Mouse (Mus musculus): ENCODE measurements around the gene Bnc2. TPM values are rescaled to one million over a fixed set of nuclear protein-coding genes. Genes with fewer than 3 reads are reported as not detected.

The Bnc2 gene
- polyA plus RNA-seq, 1 experiment from 2014 or later: 17.3 TPM

DNA sequence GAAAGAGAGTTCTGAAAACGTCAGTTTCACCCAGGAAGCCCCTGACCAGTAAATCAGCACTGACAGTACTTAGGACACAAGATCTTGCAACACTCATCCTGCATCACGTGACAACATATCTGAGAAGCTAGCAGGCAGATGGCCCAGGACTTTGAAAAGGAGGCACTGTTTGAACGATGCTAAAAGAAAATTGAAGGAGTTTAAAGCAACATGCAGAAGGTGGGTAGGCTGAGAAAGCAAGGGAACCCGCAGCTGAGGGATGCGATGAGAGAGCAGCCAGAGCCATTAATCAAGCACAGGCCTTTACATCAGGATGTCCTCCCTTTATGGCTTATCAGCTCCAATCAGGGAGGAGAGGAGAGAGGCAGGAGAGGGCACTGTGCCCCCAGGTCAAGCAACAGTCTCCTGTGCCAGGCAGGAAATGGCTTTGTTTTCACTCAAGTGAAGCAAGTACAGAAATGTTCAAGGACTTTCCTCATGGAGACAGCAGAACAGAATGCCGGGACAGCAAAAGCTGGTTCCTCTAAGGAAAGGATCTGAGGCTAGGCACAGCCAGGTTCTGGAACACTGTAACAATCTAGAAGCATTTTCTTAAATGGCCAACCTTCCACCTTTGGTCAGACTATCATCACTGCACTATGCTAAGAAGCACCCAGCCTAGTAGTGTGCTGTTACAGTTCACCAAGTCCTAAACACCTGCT, 267.6 kb downstream of the Bnc2 start:
- no peaks in the 10 kb centered on the region for H3K36me3 ChIP-seq
- no peaks in the 10 kb centered on the region for H3K27me3 ChIP-seq
- ATAC-seq (ENCODE audit: insufficient number of reproducible peaks, low FRiP score, low TSS enrichment, low read depth): no peak
- H3K9ac ChIP-seq: no peak overlapping the region
- H3K4me2 ChIP-seq (replicated peaks): no peak overlapping the region
- H3K27ac ChIP-seq (replicated peaks): no peak overlapping the region
- H3K4me3 ChIP-seq (replicated peaks): no peak overlapping the region
- H3K4me1 ChIP-seq: peaks cover 25% of the 10 kb centered on the region
- no peaks in the 10 kb centered on the region for H3K9me3 ChIP-seq (replicated peaks)
- WGBS: 50% methylated on average over 6 of the region's 6 CpGs

DNA sequence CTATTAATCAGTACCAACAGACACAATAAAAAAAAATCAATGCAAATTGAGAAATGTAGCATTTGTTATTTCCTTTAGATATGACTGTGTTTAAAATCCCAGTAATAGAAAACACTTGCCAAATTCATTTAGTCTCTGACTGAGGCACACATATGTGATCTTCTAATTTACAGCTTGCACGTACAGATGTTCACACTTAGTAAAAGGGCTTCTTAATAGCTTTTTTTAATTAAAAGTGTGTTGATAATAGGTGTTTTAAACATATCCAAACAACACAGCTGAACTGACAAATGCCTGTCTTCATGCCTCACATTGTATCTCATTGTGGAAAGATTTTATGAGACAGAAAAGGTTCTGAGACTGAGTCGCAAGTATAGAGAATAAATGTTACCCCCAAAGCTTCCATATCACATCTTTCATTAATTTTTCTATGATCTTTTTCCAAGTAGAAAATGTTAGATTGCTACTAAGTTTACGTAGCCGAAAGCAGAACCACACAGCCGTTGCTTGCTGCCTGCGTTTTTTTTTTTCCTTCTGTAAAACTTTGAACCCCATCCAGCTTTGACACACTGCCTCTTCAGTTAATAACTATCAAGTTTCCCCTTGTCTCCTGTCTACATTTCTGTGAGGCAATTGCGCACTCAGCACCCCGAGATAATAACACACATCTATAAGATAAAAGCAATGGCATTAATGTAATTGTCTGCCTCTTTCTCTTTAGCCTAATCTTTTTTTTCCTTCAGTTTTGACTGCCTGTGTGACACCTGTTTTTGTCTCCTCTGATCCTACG, 271.5 kb downstream of the Bnc2 start:
- no peak overlapping the region for H3K4me3 ChIP-seq (replicated peaks)
- no peak for ATAC-seq (ENCODE audit: insufficient number of reproducible peaks, low FRiP score, low TSS enrichment, low read depth)
- no peak overlapping the region for H3K27ac ChIP-seq (replicated peaks)
- H3K4me1 ChIP-seq: peaks cover 25% of the 10 kb centered on the region
- no peaks in the 10 kb centered on the region for H3K36me3 ChIP-seq
- H3K4me2 ChIP-seq (replicated peaks): no peak overlapping the region
- no peaks in the 10 kb centered on the region for H3K27me3 ChIP-seq
- no peaks in the 10 kb centered on the region for H3K9me3 ChIP-seq (replicated peaks)
- 19% methylated on average over 9 of the region's 9 CpGs for WGBS
- no peak overlapping the region for H3K9ac ChIP-seq

GRCm38 (mm10) chr4:84388991-84389390, 286.1 kb downstream of the Bnc2 start:
- Histone ChIP-seq H3K4me2 (replicated peaks) (no peak overlapping the region), H3K27ac (replicated peaks) (no peak overlapping the region), H3K36me3 (peaks cover 4% of the 10 kb centered on the region; the same call in 1 of the 2 replicates), H3K9me3 (replicated peaks) (no peaks in the 10 kb centered on the region), H3K4me1 (no peaks in the 10 kb centered on the region), H3K9ac (no peak overlapping the region), H3K4me3 (replicated peaks) (no peak overlapping the region), H3K27me3 (no peaks in the 10 kb centered on the region)
- ATAC-seq (ENCODE audit: insufficient number of reproducible peaks, low FRiP score, low TSS enrichment, low read depth): no peak
- WGBS: 89% methylated on average over 5 of the region's 5 CpGs

DNA sequence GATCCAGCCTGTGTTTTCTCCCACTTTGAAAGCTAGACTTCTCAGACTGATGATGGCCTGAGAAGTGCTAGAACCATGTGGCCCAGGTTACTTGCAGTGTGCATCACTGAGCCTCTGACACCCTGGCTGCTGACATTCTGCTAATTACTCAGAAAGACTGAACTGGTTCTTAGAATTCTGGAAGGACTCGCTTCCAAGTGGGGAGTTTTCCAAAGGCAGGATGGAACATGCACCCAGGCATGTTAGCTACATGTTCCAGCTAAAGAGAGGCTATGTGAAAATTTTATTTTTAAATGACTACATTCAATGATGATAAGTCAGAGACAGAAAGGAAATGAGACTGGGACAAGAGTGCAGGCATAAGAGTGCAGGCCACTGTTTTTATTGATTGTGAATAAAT, 289.9 kb downstream of the Bnc2 start:
- H3K27ac ChIP-seq (replicated peaks): 0 out of 2 replicates have a peak overlapping the region, but pooled peaks have one; percentile 39
- H3K4me2 ChIP-seq (replicated peaks): no peak overlapping the region
- H3K9me3 ChIP-seq (replicated peaks): no peaks in the 10 kb centered on the region
- WGBS: 79% methylated on average over 1 of the region's 1 CpGs
- no peak overlapping the region for H3K4me3 ChIP-seq (replicated peaks)
- H3K36me3 ChIP-seq: no peaks in the 10 kb centered on the region
- no peaks in the 10 kb centered on the region for H3K27me3 ChIP-seq
- H3K4me1 ChIP-seq: no peaks in the 10 kb centered on the region
- H3K9ac ChIP-seq: no peak overlapping the region
- no peak for ATAC-seq (ENCODE audit: insufficient number of reproducible peaks, low FRiP score, low TSS enrichment, low read depth)

GRCm38 (mm10) chr4:84379289-84379688, 295.8 kb downstream of the Bnc2 start:
- WGBS: 71% methylated on average over 6 of the region's 6 CpGs
- H3K4me3 ChIP-seq (replicated peaks): no peak overlapping the region
- peaks cover 3% of the 10 kb centered on the region; the same call in 1 of the 2 replicates for H3K4me1 ChIP-seq
- H3K9ac ChIP-seq: no peak overlapping the region
- H3K27ac ChIP-seq (replicated peaks): no peak overlapping the region
- no peaks in the 10 kb centered on the region for H3K36me3 ChIP-seq
- no peak for ATAC-seq (ENCODE audit: insufficient number of reproducible peaks, low FRiP score, low TSS enrichment, low read depth)
- H3K9me3 ChIP-seq (replicated peaks): no peaks in the 10 kb centered on the region
- H3K4me2 ChIP-seq (replicated peaks): no peak overlapping the region
- no peaks in the 10 kb centered on the region for H3K27me3 ChIP-seq

- no peaks in the 10 kb centered on the region for H3K9me3 ChIP-seq (replicated peaks)
- H3K4me2 ChIP-seq (replicated peaks): no peak overlapping the region
- no peak for ATAC-seq (ENCODE audit: insufficient number of reproducible peaks, low FRiP score, low TSS enrichment, low read depth)
- no peak overlapping the region for H3K27ac ChIP-seq (replicated peaks)
- H3K4me3 ChIP-seq (replicated peaks): no peak overlapping the region
- WGBS: 76% methylated on average over 5 of the region's 5 CpGs
- no peak overlapping the region for H3K9ac ChIP-seq
- no peaks in the 10 kb centered on the region for H3K36me3 ChIP-seq
- peaks cover 3% of the 10 kb centered on the region; the same call in 1 of the 2 replicates for H3K4me1 ChIP-seq
- no peaks in the 10 kb centered on the region for H3K27me3 ChIP-seq
Observed at GRCm38 (mm10) chr4:84377513-84377912, 297.6 kb downstream of the Bnc2 start.

DNA sequence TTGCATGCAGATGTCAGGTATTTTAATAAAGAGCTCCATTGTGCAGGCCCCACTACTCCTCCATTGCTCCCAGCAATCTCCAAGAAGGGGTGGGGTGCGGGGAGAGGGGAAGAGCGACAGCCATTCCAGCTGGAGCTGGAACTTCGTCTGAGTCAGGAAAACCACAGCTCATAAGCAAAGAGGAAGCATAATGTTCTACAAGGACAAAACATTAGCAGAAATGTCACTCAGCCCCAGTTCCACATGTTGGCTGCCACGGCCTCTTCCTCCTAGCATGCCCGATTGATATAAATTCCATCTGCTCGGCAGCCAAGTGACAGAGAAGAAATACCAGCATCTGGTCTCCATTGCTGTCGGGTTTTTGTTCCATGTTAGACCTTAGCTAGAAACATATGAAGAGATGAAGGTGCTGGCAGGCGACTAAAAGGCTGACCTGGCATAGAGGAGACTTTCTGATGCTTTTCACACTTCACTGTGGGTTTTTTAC, 312.7 kb downstream of the Bnc2 start:
- WGBS: 15% methylated on average over 8 of the region's 8 CpGs
- H3K9ac ChIP-seq: no peak overlapping the region
- peak overlapping the region; percentile 68 for H3K27ac ChIP-seq (replicated peaks)
- no peaks in the 10 kb centered on the region for H3K36me3 ChIP-seq
- no peaks in the 10 kb centered on the region for H3K27me3 ChIP-seq
- no peak overlapping the region for H3K4me3 ChIP-seq (replicated peaks)
- no peaks in the 10 kb centered on the region for H3K9me3 ChIP-seq (replicated peaks)
- H3K4me1 ChIP-seq: peaks cover 29% of the 10 kb centered on the region
- peak; percentile 70; the same call in 1 of the 2 replicates for ATAC-seq (ENCODE audit: insufficient number of reproducible peaks, low FRiP score, low TSS enrichment, low read depth)
- peak overlapping the region; percentile 17 for H3K4me2 ChIP-seq (replicated peaks)

- H3K27me3 ChIP-seq: no peaks in the 10 kb centered on the region
- H3K9ac ChIP-seq: no peak overlapping the region
- no peaks in the 10 kb centered on the region for H3K9me3 ChIP-seq (replicated peaks)
- H3K4me2 ChIP-seq (replicated peaks): 0 out of 2 replicates have a peak overlapping the region, but pooled peaks have one; percentile 4
- peak overlapping the region; percentile 39; the same call in 1 of the 2 replicates for H3K27ac ChIP-seq (replicated peaks)
- no peak for ATAC-seq (ENCODE audit: insufficient number of reproducible peaks, low FRiP score, low TSS enrichment, low read depth)
- 35% methylated on average over 5 of the region's 5 CpGs for WGBS
- peaks cover 37% of the 10 kb centered on the region for H3K4me1 ChIP-seq
- H3K4me3 ChIP-seq (replicated peaks): no peak overlapping the region
- H3K36me3 ChIP-seq: no peaks in the 10 kb centered on the region
Observed at GRCm38 (mm10) chr4:84361165-84361564, 313.9 kb downstream of the Bnc2 start.

GRCm38 (mm10) chr4:84359996-84360395, 315.1 kb downstream of the Bnc2 start:
- Histone ChIP-seq H3K27me3 (no peaks in the 10 kb centered on the region), H3K9me3 (replicated peaks) (no peaks in the 10 kb centered on the region), H3K9ac (no peak overlapping the region), H3K27ac (replicated peaks) (no peak overlapping the region), H3K36me3 (no peaks in the 10 kb centered on the region), H3K4me3 (replicated peaks) (no peak overlapping the region), H3K4me1 (peaks cover 37% of the 10 kb centered on the region), H3K4me2 (replicated peaks) (no peak overlapping the region)
- WGBS: 89% methylated on average over 2 of the region's 2 CpGs
- ATAC-seq (ENCODE audit: insufficient number of reproducible peaks, low FRiP score, low TSS enrichment, low read depth): no peak

DNA sequence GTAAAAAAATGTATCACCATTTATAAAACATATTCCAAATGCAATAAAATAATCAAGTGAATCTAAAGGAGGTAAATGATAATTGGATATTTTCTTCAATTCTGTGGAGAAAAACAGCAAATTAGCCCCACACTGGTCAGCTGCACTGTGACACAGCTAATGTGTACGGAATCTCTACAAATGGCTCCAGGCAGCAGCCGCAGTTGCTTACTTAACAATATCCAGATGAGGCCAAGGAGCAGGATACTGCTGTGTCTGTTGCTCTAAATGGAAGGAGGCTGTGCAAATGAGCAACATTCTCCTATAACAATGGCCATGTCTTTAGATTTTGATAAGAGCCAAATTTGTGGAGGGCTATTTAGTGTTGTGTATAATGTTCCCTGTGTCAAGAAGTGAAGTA, 316.9 kb downstream of the Bnc2 start:
- Histone ChIP-seq H3K9ac (no peak overlapping the region), H3K4me2 (replicated peaks) (no peak overlapping the region), H3K9me3 (replicated peaks) (no peaks in the 10 kb centered on the region), H3K27me3 (no peaks in the 10 kb centered on the region), H3K27ac (replicated peaks) (no peak overlapping the region), H3K36me3 (no peaks in the 10 kb centered on the region), H3K4me1 (peaks cover 37% of the 10 kb centered on the region), H3K4me3 (replicated peaks) (no peak overlapping the region)
- no peak for ATAC-seq (ENCODE audit: insufficient number of reproducible peaks, low FRiP score, low TSS enrichment, low read depth)
- WGBS: 34% methylated on average over 2 of the region's 2 CpGs

DNA sequence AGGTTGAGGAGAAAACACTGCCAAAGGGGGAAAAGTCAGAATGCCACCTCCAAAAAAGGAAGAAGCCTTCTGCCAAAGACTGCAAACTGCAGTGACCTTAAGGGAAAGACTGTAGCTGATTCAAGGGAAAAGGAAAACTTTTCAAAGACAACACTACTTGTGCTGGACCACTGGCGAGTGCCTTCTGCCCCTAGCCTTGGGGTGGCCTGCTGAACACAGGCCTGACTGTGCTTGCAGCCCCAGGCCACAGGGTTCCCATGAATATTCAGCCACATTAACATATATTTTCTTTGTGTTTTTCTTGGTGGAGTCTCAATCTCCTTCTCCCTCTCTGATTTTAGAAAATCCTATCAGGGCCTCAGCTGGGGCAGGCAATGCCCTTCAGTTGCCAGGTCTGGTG, 317.7 kb downstream of the Bnc2 start:
- Histone ChIP-seq H3K36me3 (no peaks in the 10 kb centered on the region), H3K4me3 (replicated peaks) (no peak overlapping the region), H3K9ac (no peak overlapping the region), H3K27me3 (no peaks in the 10 kb centered on the region), H3K9me3 (replicated peaks) (no peaks in the 10 kb centered on the region), H3K4me1 (peaks cover 29% of the 10 kb centered on the region), H3K4me2 (replicated peaks) (no peak overlapping the region), H3K27ac (replicated peaks) (no peak overlapping the region)
- ATAC-seq (ENCODE audit: insufficient number of reproducible peaks, low FRiP score, low TSS enrichment, low read depth): no peak
- 53% methylated on average over 1 of the region's 1 CpGs for WGBS
